Mouse (Mus musculus): ENCODE data around the gene Ttc17. TPM values are rescaled to one million over a fixed set of nuclear protein-coding genes. Genes with fewer than 3 reads are reported as not detected.
"Not testable (repeated sequence)": the region's sequence is repeated elsewhere in the genome, so short reads cannot be mapped to it uniquely, and the experiment has no call there.

Ttc17 gene
- polyA plus RNA-seq, 1 experiment from 2014 or later, result 18.6 TPM

GRCm38 (mm10) chr2:94402561-94402960 is 3.9 kb downstream of the Ttc17 start:
- Histone ChIP-seq H3K4me3 (no peak overlapping the region), H3K9ac (no peak overlapping the region), H3K27ac (no peak overlapping the region), H3K27me3 (no peaks in the 10 kb centered on the region), H3K4me1 (peaks cover 21% of the 10 kb centered on the region), H3K36me3 (no peaks in the 10 kb centered on the region), H3K4me2 (no peak overlapping the region), H3K9me3 (no peaks in the 10 kb centered on the region)
- whole genome bisulfite sequencing, result 90% methylated on average over 1 of the region's 1 CpGs
- ATAC-seq (ENCODE audit: insufficient number of reproducible peaks, insufficient read depth, low FRiP score, low TSS enrichment, low read depth), result no peak

GRCm38 (mm10) chr2:94402096-94402495 is 4.4 kb downstream of the Ttc17 start:
- Histone ChIP-seq H3K27me3 (no peaks in the 10 kb centered on the region), H3K4me2 (no peak overlapping the region), H3K9ac (no peak overlapping the region), H3K27ac (no peak overlapping the region), H3K36me3 (no peaks in the 10 kb centered on the region), H3K4me1 (peaks cover 16% of the 10 kb centered on the region), H3K9me3 (no peaks in the 10 kb centered on the region), H3K4me3 (no peak overlapping the region)
- ATAC-seq (ENCODE audit: insufficient number of reproducible peaks, insufficient read depth, low FRiP score, low TSS enrichment, low read depth), result no peak
- 87% methylated on average over 7 of the region's 7 CpGs for WGBS

GRCm38 (mm10) chr2:94401006-94401405 is 5.5 kb downstream of the Ttc17 start:
- 66% methylated on average over 3 of the region's 3 CpGs for WGBS
- H3K36me3 ChIP-seq, result no peaks in the 10 kb centered on the region
- peaks cover 15% of the 10 kb centered on the region for H3K4me1 ChIP-seq
- no peak overlapping the region for H3K27ac ChIP-seq
- H3K4me2 ChIP-seq, result no peak overlapping the region
- H3K9ac ChIP-seq, result no peak overlapping the region
- ATAC-seq (ENCODE audit: insufficient number of reproducible peaks, insufficient read depth, low FRiP score, low TSS enrichment, low read depth), result no peak
- H3K9me3 ChIP-seq, result no peaks in the 10 kb centered on the region
- H3K27me3 ChIP-seq, result no peaks in the 10 kb centered on the region
- no peak overlapping the region for H3K4me3 ChIP-seq

- H3K27ac ChIP-seq, result no peak overlapping the region
- ATAC-seq (ENCODE audit: insufficient number of reproducible peaks, insufficient read depth, low FRiP score, low TSS enrichment, low read depth), result no peak
- no peaks in the 10 kb centered on the region for H3K27me3 ChIP-seq
- no peak overlapping the region for H3K4me3 ChIP-seq
- H3K36me3 ChIP-seq, result no peaks in the 10 kb centered on the region
- no peak overlapping the region for H3K9ac ChIP-seq
- no peaks in the 10 kb centered on the region for H3K9me3 ChIP-seq
- no peak overlapping the region for H3K4me2 ChIP-seq
- no peaks in the 10 kb centered on the region; the same call in 1 of the 2 replicates for H3K4me1 ChIP-seq
- 76% methylated on average over 8 of the region's 8 CpGs for WGBS
Measured at GRCm38 (mm10) chr2:94398138-94398970, 8.1 kb downstream of the Ttc17 start.

GRCm38 (mm10) chr2:94397453-94397852 is 9.0 kb downstream of the Ttc17 start:
- WGBS, result 79% methylated on average over 5 of the region's 5 CpGs
- H3K4me3 ChIP-seq, result no peak overlapping the region
- H3K4me1 ChIP-seq, result no peaks in the 10 kb centered on the region
- no peaks in the 10 kb centered on the region for H3K36me3 ChIP-seq
- H3K4me2 ChIP-seq, result no peak overlapping the region
- ATAC-seq (ENCODE audit: insufficient number of reproducible peaks, insufficient read depth, low FRiP score, low TSS enrichment, low read depth), result no peak
- H3K27me3 ChIP-seq, result no peaks in the 10 kb centered on the region
- H3K9me3 ChIP-seq, result no peaks in the 10 kb centered on the region
- H3K9ac ChIP-seq, result no peak overlapping the region
- H3K27ac ChIP-seq, result no peak overlapping the region

- H3K4me2 ChIP-seq, result no peak overlapping the region
- H3K27me3 ChIP-seq, result no peaks in the 10 kb centered on the region
- H3K4me3 ChIP-seq, result no peak overlapping the region
- H3K27ac ChIP-seq, result no peak overlapping the region
- 82% methylated on average over 5 of the region's 5 CpGs for WGBS
- H3K36me3 ChIP-seq, result peaks cover under 1% of the 10 kb centered on the region; the same call in 1 of the 2 replicates
- no peaks in the 10 kb centered on the region for H3K9me3 ChIP-seq
- H3K4me1 ChIP-seq, result no peaks in the 10 kb centered on the region
- ATAC-seq (ENCODE audit: insufficient number of reproducible peaks, insufficient read depth, low FRiP score, low TSS enrichment, low read depth), result no peak
- H3K9ac ChIP-seq, result no peak overlapping the region
Measured at GRCm38 (mm10) chr2:94396325-94396724, 10.2 kb downstream of the Ttc17 start.

- H3K9ac ChIP-seq; H3K9me3 ChIP-seq; H3K27ac ChIP-seq; H3K4me3 ChIP-seq; ATAC-seq (ENCODE audit: insufficient number of reproducible peaks, insufficient read depth, low FRiP score, low TSS enrichment, low read depth); H3K27me3 ChIP-seq; H3K4me2 ChIP-seq; H3K4me1 ChIP-seq; H3K36me3 ChIP-seq: not testable (repeated sequence)
- WGBS, result 93% methylated on average over 12 of the region's 12 CpGs
Measured at GRCm38 (mm10) chr2:94391127-94391526, 15.4 kb downstream of the Ttc17 start.

- no peaks in the 10 kb centered on the region for H3K4me1 ChIP-seq
- no peak for ATAC-seq (ENCODE audit: insufficient number of reproducible peaks, insufficient read depth, low FRiP score, low TSS enrichment, low read depth)
- no peak overlapping the region for H3K27ac ChIP-seq
- no peak overlapping the region for H3K9ac ChIP-seq
- peaks cover 19% of the 10 kb centered on the region for H3K36me3 ChIP-seq
- H3K9me3 ChIP-seq, result no peaks in the 10 kb centered on the region
- H3K4me3 ChIP-seq, result no peak overlapping the region
- H3K27me3 ChIP-seq, result no peaks in the 10 kb centered on the region
- no peak overlapping the region for H3K4me2 ChIP-seq
- WGBS, result 59% methylated on average over 9 of the region's 9 CpGs
Measured at GRCm38 (mm10) chr2:94389000-94389399, 17.5 kb downstream of the Ttc17 start.

- H3K4me1 ChIP-seq, result no peaks in the 10 kb centered on the region
- no peak overlapping the region for H3K27ac ChIP-seq
- no peaks in the 10 kb centered on the region for H3K27me3 ChIP-seq
- WGBS, result 92% methylated on average over 5 of the region's 5 CpGs
- H3K9me3 ChIP-seq, result no peaks in the 10 kb centered on the region
- no peak overlapping the region for H3K4me2 ChIP-seq
- peaks cover 28% of the 10 kb centered on the region for H3K36me3 ChIP-seq
- no peak overlapping the region for H3K9ac ChIP-seq
- no peak overlapping the region for H3K4me3 ChIP-seq
- no peak for ATAC-seq (ENCODE audit: insufficient number of reproducible peaks, insufficient read depth, low FRiP score, low TSS enrichment, low read depth)
Measured at GRCm38 (mm10) chr2:94387846-94388245, 18.6 kb downstream of the Ttc17 start.

- 93% methylated on average over 10 of the region's 10 CpGs for WGBS
- H3K9me3 ChIP-seq; H3K4me3 ChIP-seq; H3K4me1 ChIP-seq; H3K9ac ChIP-seq; H3K4me2 ChIP-seq; H3K27me3 ChIP-seq; H3K27ac ChIP-seq; ATAC-seq (ENCODE audit: insufficient number of reproducible peaks, insufficient read depth, low FRiP score, low TSS enrichment, low read depth): not testable (repeated sequence)
- peaks cover 37% of the 10 kb centered on the region for H3K36me3 ChIP-seq
Measured at GRCm38 (mm10) chr2:94384483-94384882, 22.0 kb downstream of the Ttc17 start.

GRCm38 (mm10) chr2:94381057-94381647 is 25.3 kb downstream of the Ttc17 start:
- WGBS, result 83% methylated on average over 2 of the region's 2 CpGs
- ATAC-seq (ENCODE audit: insufficient number of reproducible peaks, insufficient read depth, low FRiP score, low TSS enrichment, low read depth), result no peak
- H3K4me2 ChIP-seq, result no peak overlapping the region
- H3K9me3 ChIP-seq, result no peaks in the 10 kb centered on the region
- H3K27ac ChIP-seq, result no peak overlapping the region
- peaks cover 53% of the 10 kb centered on the region for H3K36me3 ChIP-seq
- no peaks in the 10 kb centered on the region for H3K4me1 ChIP-seq
- no peak overlapping the region for H3K9ac ChIP-seq
- no peaks in the 10 kb centered on the region for H3K27me3 ChIP-seq
- no peak overlapping the region for H3K4me3 ChIP-seq

GRCm38 (mm10) chr2:94378678-94379077 is 27.8 kb downstream of the Ttc17 start:
- H3K9me3 ChIP-seq, result no peaks in the 10 kb centered on the region
- H3K9ac ChIP-seq, result no peak overlapping the region
- H3K4me1 ChIP-seq, result no peaks in the 10 kb centered on the region
- WGBS, result 88% methylated on average over 11 of the region's 11 CpGs
- peaks cover 60% of the 10 kb centered on the region for H3K36me3 ChIP-seq
- H3K4me3 ChIP-seq, result no peak overlapping the region
- no peak overlapping the region for H3K27ac ChIP-seq
- H3K27me3 ChIP-seq, result no peaks in the 10 kb centered on the region
- no peak for ATAC-seq (ENCODE audit: insufficient number of reproducible peaks, insufficient read depth, low FRiP score, low TSS enrichment, low read depth)
- no peak overlapping the region for H3K4me2 ChIP-seq

Data from embryonic facial prominence, embryonic 13.5 days (tissue).